In genomic region chr8:13025487-13026224, GRCm38 (mm10) we compare ENCODE assay signal across 14 mouse cellular contexts. TPM values are rescaled to one million over a fixed set of nuclear protein-coding genes. Genes with fewer than 3 reads are reported as not detected.
DNase-seq lines count a peak whose midpoint lies in the region; ATAC-seq and TF ChIP-seq lines count a peak whose summit lies in the region.
"Had no signal": no experiment of that assay in that cellular context is flagged by ENCODE, and none has a peak within 500 bp of the region (broad histone marks: within the 10 kb centered on the region; RNA-seq: fewer than 3 reads in every experiment).

Gene F7 (plus strand): TSS chr8:13026034.

- no peak within 1 kb of the TSS for H3K9ac ChIP-seq in midbrain, embryonic 16.5 days (ENCODE audit: low read depth, low read length)
- no peak within 1 kb of the TSS for H3K9ac ChIP-seq in midbrain, postnatal 0 days (replicated peaks; ENCODE audit: low read length, poor library complexity, severe bottlenecking)
- no peak within 1 kb of the TSS for H3K9ac ChIP-seq in stomach, postnatal 0 days (ENCODE audit: low read length)

- no peaks in the 10 kb centered on the region for H3K9me3 ChIP-seq in midbrain, embryonic 16.5 days (replicated peaks; ENCODE audit: control insufficient read depth, low read length, poor library complexity, severe bottlenecking)
- no peaks in the 10 kb centered on the region for H3K9me3 ChIP-seq in midbrain, postnatal 0 days (ENCODE audit: low read length)
- H3K9me3 ChIP-seq in stomach, postnatal 0 days (ENCODE audit: control insufficient read depth, low read length): no peaks in the 10 kb centered on the region

- H3K4me3 ChIP-seq in midbrain, embryonic 16.5 days (ENCODE audit: low read depth, low read length): no peak within 1 kb of the TSS
- no peak within 1 kb of the TSS for H3K4me3 ChIP-seq in midbrain, postnatal 0 days (ENCODE audit: low read depth, low read length)
- H3K4me3 ChIP-seq in stomach, postnatal 0 days (ENCODE audit: low read depth, low read length): no peak within 1 kb of the TSS

- TF ChIP-seq EP300 in stomach, postnatal 0 days (optimal IDR thresholded peaks at IDR 0.05): no peak

- no peaks in the 10 kb centered on the region for H3K4me1 ChIP-seq in midbrain, embryonic 16.5 days (ENCODE audit: control insufficient read depth, insufficient read depth, low read length)
- H3K4me1 ChIP-seq in midbrain, postnatal 0 days (ENCODE audit: insufficient read depth, low read length): no peaks in the 10 kb centered on the region
- no peaks in the 10 kb centered on the region for H3K4me1 ChIP-seq in stomach, postnatal 0 days (replicated peaks; ENCODE audit: control insufficient read depth, insufficient read depth)

- 68% methylated on average over 10 of the region's 10 CpGs for WGBS in midbrain, embryonic 16.5 days
- 57% methylated on average over 10 of the region's 10 CpGs for WGBS in midbrain, postnatal 0 days
- 61% methylated on average over 10 of the region's 10 CpGs for WGBS in stomach, postnatal 0 days

- peaks cover 2% of the 10 kb centered on the region; the same call in 1 of the 2 replicates for H3K36me3 ChIP-seq in midbrain, embryonic 16.5 days (ENCODE audit: control insufficient read depth, insufficient read depth, low read length)
- peaks cover 5% of the 10 kb centered on the region; the same call in 1 of the 2 replicates for H3K36me3 ChIP-seq in midbrain, postnatal 0 days (ENCODE audit: insufficient read depth, low read length)
- H3K36me3 ChIP-seq in stomach, postnatal 0 days (ENCODE audit: control insufficient read depth, insufficient read depth, low read length): no peaks in the 10 kb centered on the region

- 0 out of 2 replicates have a peak, but pooled peaks have one; percentile 51 for ATAC-seq in midbrain, embryonic 16.5 days
- no peak for ATAC-seq in midbrain, postnatal 0 days (ENCODE audit: low FRiP score)
- 0 out of 2 replicates have a peak, but pooled peaks have one; percentile 30 for ATAC-seq in stomach, postnatal 0 days (ENCODE audit: low FRiP score, low TSS enrichment)
- ATAC-seq: forebrain, embryonic 14.5 days; intestine, embryonic 16.5 days had no signal

- no peak for TF ChIP-seq CTCF in midbrain, postnatal 0 days (IDR thresholded peaks at IDR 0.05)
- no peak for TF ChIP-seq CTCF in stomach, postnatal 0 days (IDR thresholded peaks at IDR 0.05; ENCODE audit: low read depth)

- no peaks in the 10 kb centered on the region for H3K27me3 ChIP-seq in midbrain, embryonic 16.5 days (ENCODE audit: control insufficient read depth, insufficient read depth, low read depth, low read length)
- no peaks in the 10 kb centered on the region for H3K27me3 ChIP-seq in midbrain, postnatal 0 days (ENCODE audit: insufficient read depth, low read length)
- no peaks in the 10 kb centered on the region for H3K27me3 ChIP-seq in stomach, postnatal 0 days (ENCODE audit: control insufficient read depth, insufficient read depth, low read length)

- peak; percentile 44 for DNase-seq in adrenal gland, postnatal 14 days
- no peak for DNase-seq in adrenal gland, postnatal 25 days
- no peak for DNase-seq in midbrain, postnatal 0 days (ENCODE audit: low spot score)
- DNase-seq in lung, adult 18-20 months: peak; percentile 48 to 66
- no peak for DNase-seq in stomach, postnatal 0 days (ENCODE audit: low spot score)
- no peak for DNase-seq in layer of hippocampus, adult 9-11 months
- DNase-seq in thymus, postnatal 0 days (ENCODE audit: low spot score): no peak
- DNase-seq: right cerebral cortex, postnatal 4 days had no signal

- H3K4me2 ChIP-seq in midbrain, embryonic 16.5 days (ENCODE audit: low read length): no peak within 1 kb of the TSS
- no peak within 1 kb of the TSS for H3K4me2 ChIP-seq in midbrain, postnatal 0 days (ENCODE audit: low read depth, low read length, poor library complexity, severe bottlenecking)
- H3K4me2 ChIP-seq in stomach, postnatal 0 days (replicated peaks; ENCODE audit: low read depth): no peak within 1 kb of the TSS

- H3K27ac ChIP-seq in midbrain, embryonic 16.5 days (ENCODE audit: low read length): no peak within 1 kb of the TSS
- no peak within 1 kb of the TSS for H3K27ac ChIP-seq in midbrain, postnatal 0 days (ENCODE audit: low read depth, low read length)
- no peak within 1 kb of the TSS for H3K27ac ChIP-seq in stomach, postnatal 0 days (replicated peaks)

RNA-seq across cellular contexts. Expression of gene F7, which starts in this region (rescaled TPM):
- 1.3 and 13.2 TPM in 2 replicates for total RNA-seq in adrenal gland, postnatal 14 days (2021)
- 0.61 and 0.67 TPM in 2 replicates for total RNA-seq in adrenal gland, postnatal 25 days (2021)
- polyA plus RNA-seq in midbrain, embryonic 16.5 days (2015; fragmentation: Nextera tagmentation; extraction: Ambion mirVana): 0.15 TPM in 1 of 2 replicates, not detected in the other
- total RNA-seq in midbrain, postnatal 0 days (2014; rRNA removed): not detected in 2 replicates
- 0.07 and 0.09 TPM in 2 replicates for polyA plus RNA-seq in midbrain, postnatal 0 days (2015; fragmentation: Nextera tagmentation; extraction: Ambion mirVana)
- 0.12 TPM in 1 of 2 replicates, not detected in the other for polyA plus RNA-seq in stomach, postnatal 0 days (2015; fragmentation: Nextera tagmentation; extraction: Ambion mirVana)
- 0.22 TPM in 1 of 2 replicates, not detected in the other for polyA plus RNA-seq in thymus, postnatal 0 days (2015; fragmentation: Nextera tagmentation; extraction: Ambion mirVana)
- polyA plus RNA-seq: embryonic facial prominence, embryonic 11.5 days; forebrain, embryonic 14.5 days; heart, postnatal 0 days; neural tube, embryonic 14.5 days had no signal

Comparison
In these comparisons a context has a peak if more than half of its experiments do, and no peak if none do; other contexts are left out.
1. DNase-seq: peak in adrenal gland, postnatal 14 days (single experiment) and lung, adult 18-20 months (2 of 2); none in adrenal gland, postnatal 25 days (single experiment), midbrain, postnatal 0 days (single experiment), stomach, postnatal 0 days (single experiment), layer of hippocampus, adult 9-11 months (single experiment) and thymus, postnatal 0 days (single experiment).
2. Peak in ATAC-seq in midbrain, embryonic 16.5 days; RNA of the gene not detected or under 1 TPM.
3. Peak in ATAC-seq in stomach, postnatal 0 days; RNA of the gene not detected or under 1 TPM.